Mouse (Mus musculus): ENCODE measurements around the gene Etnk2. TPM values are rescaled to one million over a fixed set of nuclear protein-coding genes. Genes with fewer than 3 reads are reported as not detected.
A peak's percentile ranks its signal among the peaks of the same experiment; 100 is the strongest.

Gene Etnk2
- total RNA-seq, 2 experiments from 2014 or later, result 6.0 to 10.2 TPM

GRCm38 (mm10) chr1:133375696-133376346 lies 12.4 kb downstream of the Etnk2 start:
- DNase-seq (ENCODE audit: extremely low spot score in 1 of 2, low spot score in 2 of 2), result no peak
- intact Hi-C loops (cut with DNase I), result no loop called here

GRCm38 (mm10) chr1:133377547-133377946 lies 14.2 kb downstream of the Etnk2 start:
- intact Hi-C loops (cut with DNase I), result no loop called here
- no peak for DNase-seq (ENCODE audit: extremely low spot score in 1 of 2, low spot score in 2 of 2)

- DNase-seq (ENCODE audit: extremely low spot score in 1 of 2, low spot score in 2 of 2), result peak in 1 of 2 experiments; percentile 24
- intact Hi-C loops (cut with DNase I), result no loop called here
Observed at GRCm38 (mm10) chr1:133379254-133379985, 16.0 kb downstream of the Etnk2 start.

GRCm38 (mm10) chr1:133379986-133380320 lies 16.6 kb downstream of the Etnk2 start:
- intact Hi-C loops (cut with DNase I), result loop anchor here (5.0 kb wide), 1 partner anchor 207 kb away; no protein-coding TSS in a partner anchor

DNA sequence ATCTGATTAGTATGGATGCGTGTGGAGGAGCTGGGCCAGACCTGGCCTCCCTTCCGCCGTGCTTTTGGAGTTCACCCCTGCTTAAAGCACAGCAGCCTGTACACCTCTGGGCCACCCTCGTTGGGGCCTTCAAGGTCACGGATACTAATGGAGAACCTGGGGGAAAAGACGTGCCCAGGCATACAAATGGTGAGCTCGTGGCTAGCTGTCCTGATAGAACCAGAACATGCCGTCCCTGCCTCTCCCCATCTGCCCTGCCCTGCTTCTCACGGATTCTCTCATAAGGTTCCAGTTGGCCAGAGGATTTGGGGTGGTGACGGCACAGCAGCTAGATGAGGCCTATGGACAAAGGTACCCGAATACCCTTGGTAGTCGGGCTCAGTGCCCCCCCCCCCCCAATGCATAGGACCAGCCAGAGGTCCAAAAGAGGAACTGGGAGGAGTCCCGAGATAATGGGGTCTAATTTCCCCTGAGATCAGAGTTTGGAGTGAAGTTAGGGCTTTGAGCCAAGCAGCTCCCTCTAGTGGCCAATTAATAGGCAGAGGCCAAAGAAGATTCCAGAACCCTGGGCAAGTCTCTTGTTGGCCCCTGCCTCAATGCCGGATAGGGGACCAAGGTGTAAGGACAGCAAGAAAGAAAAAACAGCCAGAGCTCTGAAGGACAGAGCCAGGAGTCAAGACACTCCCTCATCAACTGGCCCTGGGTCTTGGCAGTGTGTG lies 17.1 kb downstream of the Etnk2 start:
- intact Hi-C loops (cut with DNase I), result loop anchor here (1.0 to 5.0 kb wide), 2 partner anchors 207 to 230 kb away; partner anchors contain the start of gene Snrpe
- no peak for DNase-seq (ENCODE audit: extremely low spot score in 1 of 2, low spot score in 2 of 2)

More at GRCm38 (mm10) chr1:133379986-133380320, 16.6 kb downstream of the Etnk2 start:
- DNase-seq (ENCODE audit: extremely low spot score in 1 of 2, low spot score in 2 of 2), result no peak

DNA sequence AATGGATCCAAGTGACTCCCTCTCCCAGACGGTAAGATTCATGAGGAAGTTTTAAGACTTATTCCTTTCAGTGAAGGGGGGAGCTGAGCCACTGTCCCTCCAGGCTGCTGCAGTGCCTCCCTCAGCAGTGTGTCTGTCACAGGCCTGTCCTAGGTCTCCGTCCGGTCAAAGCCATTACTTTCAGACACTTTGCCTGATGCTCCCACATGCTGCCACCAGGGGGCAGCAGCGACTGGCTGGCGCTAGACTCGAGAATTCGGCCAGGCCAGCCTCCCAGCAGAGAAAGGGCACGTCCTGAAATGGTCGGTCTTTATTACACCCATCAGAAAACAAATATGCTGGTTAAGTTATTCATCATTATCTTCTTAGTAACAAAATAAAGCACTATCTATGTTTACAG lies 18.6 kb downstream of the Etnk2 start:
- DNase-seq (ENCODE audit: extremely low spot score in 1 of 2, low spot score in 2 of 2), result no peak
- intact Hi-C loops (cut with DNase I), result loop anchor here (5.0 kb wide), 1 partner anchor 205 kb away; no protein-coding TSS in a partner anchor

- intact Hi-C loops (cut with DNase I), result loop anchor here (5.0 kb wide), 1 partner anchor 205 kb away; no protein-coding TSS in a partner anchor
- DNase-seq (ENCODE audit: extremely low spot score in 1 of 2, low spot score in 2 of 2), result no peak
Observed at GRCm38 (mm10) chr1:133382552-133383155, 19.3 kb downstream of the Etnk2 start.

GRCm38 (mm10) chr1:133383157-133383783 lies 19.9 kb downstream of the Etnk2 start:
- intact Hi-C loops (cut with DNase I), result loop anchor here (5.0 kb wide), 1 partner anchor 204 kb away; no protein-coding TSS in a partner anchor
- DNase-seq (ENCODE audit: extremely low spot score in 1 of 2, low spot score in 2 of 2), result no peak

DNA sequence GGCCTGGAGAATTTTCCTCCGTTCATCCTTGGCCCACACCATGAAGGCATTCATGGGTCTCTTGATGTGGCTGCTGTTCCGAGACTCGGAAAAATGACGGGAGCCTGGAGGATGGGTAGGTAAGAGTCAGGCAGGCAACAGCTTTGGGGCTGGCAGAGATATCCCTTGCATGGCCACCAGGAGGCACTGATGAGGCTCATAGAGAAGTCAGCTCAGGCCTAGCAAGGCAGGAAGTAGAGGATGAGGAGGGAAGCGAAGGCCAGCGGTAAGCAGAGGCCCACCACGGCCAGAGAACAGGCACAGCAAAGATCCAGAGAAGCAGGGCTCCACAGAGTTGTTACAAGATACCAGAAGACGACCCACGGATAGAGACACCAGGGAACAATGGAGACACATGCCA lies 22.1 kb downstream of the Etnk2 start:
- intact Hi-C loops (cut with DNase I), result no loop called here
- peak in 1 of 2 experiments; percentile 79 for DNase-seq (ENCODE audit: extremely low spot score in 1 of 2, low spot score in 2 of 2)

GRCm38 (mm10) chr1:133386209-133386608 lies 22.8 kb downstream of the Etnk2 start:
- intact Hi-C loops (cut with DNase I), result no loop called here

DNA sequence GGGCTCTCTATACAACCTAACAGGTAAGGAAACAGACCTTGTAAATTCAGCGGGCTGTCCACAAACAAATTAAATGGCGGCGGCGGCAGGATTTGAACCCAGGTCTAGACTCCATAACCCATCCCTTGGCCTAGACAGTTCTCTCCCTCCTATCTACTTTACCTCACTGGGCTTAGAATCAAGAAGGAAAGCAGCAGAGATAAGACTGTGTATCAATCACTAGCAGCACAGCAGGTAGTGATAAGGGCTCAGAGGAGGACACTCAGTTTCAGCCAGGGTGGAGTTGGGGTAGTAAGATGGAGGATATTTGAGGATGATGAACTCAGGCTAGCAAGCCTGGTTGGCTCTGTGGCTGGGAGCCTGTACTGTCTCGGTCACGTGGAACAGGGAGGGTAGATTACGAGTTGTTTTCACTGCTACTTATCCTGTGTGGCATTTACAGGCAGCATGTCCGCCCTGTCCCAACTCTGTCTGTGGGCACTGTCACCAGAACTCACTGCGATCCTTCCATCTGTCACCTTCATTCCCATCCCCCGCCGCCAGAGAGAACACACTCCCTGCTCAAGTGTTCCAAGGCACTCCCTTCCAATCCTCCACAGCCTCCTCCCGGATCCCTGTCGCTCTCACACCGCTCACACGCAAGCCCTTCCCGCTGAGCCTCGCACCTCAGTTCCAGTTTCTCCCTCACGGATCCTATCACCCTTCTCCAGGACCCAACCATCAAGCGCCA lies 24.3 kb downstream of the Etnk2 start:
- intact Hi-C loops (cut with DNase I), result no loop called here
- DNase-seq (ENCODE audit: extremely low spot score in 1 of 2, low spot score in 2 of 2), result no peak

More at GRCm38 (mm10) chr1:133386209-133386608, 22.8 kb downstream of the Etnk2 start:
- DNase-seq (ENCODE audit: extremely low spot score in 1 of 2, low spot score in 2 of 2), result no peak

DNA sequence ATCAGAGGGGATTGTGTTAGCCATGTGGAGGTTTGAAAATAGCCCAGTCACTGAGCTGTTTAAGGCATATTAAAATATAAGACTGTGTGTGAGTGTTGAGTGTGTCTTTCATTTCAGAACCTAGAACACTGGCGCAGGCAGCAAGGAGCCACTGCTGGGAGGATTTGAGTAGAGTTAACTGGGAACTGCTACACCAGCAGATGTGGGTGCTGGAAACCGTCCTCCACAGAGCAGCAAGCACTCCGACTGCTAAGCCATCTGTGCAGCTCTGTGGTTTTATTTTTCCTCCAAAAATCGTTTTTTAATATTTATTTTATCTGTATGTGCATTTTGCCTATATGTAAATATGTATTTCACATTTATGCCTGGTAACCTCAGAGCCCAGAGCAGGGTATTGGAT lies 31.3 kb downstream of the Etnk2 start:
- DNase-seq (ENCODE audit: extremely low spot score in 1 of 2, low spot score in 2 of 2), result no peak
- intact Hi-C loops (cut with DNase I), result no loop called here

DNA sequence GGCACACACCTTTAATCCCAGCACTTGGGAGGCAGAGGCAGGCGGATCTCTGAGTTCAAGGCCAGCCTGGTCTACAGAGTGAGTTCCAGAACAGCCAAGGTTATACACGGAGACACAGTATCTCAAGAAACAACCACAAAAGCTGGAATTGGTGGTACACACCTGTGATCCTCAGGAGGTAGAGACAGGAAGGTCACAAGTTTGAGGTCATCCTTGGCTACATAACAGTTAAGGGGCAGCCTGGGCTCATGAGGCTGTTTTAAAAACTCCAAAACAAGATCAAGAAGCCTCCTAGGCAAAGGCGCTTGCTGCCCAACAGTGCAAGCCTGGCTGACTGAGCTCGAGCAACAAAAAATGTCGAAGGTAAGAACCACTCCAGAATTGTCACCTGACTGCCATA lies 33.3 kb downstream of the Etnk2 start:
- intact Hi-C loops (cut with DNase I), result no loop called here
- DNase-seq (ENCODE audit: extremely low spot score in 1 of 2, low spot score in 2 of 2), result no peak

DNA sequence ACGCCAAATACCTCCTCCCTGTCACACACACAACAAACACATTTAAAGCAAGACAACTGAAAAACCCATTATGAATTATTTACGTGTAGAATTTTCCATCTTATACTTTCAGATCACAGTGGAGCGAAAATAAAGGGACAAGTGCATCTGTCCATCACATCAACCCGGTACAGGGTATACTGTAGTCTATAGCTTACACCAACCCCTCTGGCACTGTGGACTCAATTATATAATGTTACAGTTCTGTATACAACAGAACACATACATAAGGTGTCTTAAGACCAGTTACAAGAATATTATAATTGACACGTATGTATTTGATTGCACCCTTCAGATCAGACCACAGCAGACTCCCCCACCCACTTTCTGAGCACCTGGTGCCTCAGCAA lies 33.7 kb downstream of the Etnk2 start:
- no peak for DNase-seq (ENCODE audit: extremely low spot score in 1 of 2, low spot score in 2 of 2)
- intact Hi-C loops (cut with DNase I), result no loop called here

GRCm38 (mm10) chr1:133397483-133398237 lies 34.3 kb downstream of the Etnk2 start:
- DNase-seq (ENCODE audit: extremely low spot score in 1 of 2, low spot score in 2 of 2), result peak in 1 of 2 experiments; percentile 84
- intact Hi-C loops (cut with DNase I), result no loop called here

- intact Hi-C loops (cut with DNase I), result no loop called here
- no peak for DNase-seq (ENCODE audit: extremely low spot score in 1 of 2, low spot score in 2 of 2)
Observed at GRCm38 (mm10) chr1:133400014-133400725, 36.8 kb downstream of the Etnk2 start.

DNA sequence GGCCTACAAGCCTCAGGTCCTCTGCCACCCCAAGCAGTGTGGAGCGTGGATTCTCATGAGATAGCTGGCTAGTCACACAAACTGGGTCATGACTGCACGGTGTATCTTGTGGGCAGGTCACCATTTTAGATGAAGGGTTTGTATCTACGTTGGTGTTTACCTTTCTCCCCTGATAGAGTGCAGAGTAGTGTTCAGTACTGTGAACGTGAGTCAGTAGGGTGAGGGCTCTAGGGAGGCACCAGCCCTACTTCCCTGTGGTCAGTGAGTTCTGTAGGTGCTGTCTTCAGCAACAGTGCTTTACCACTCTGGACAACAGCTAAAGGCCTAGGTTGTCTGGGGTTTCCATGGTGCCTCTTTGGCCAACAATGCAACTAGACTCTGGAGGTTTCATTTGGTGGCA lies 40.6 kb downstream of the Etnk2 start:
- DNase-seq (ENCODE audit: extremely low spot score in 1 of 2, low spot score in 2 of 2), result no peak
- intact Hi-C loops (cut with DNase I), result no loop called here

Measured in left cerebral cortex, postnatal 10 days (tissue).